In the genomic region with DNA sequence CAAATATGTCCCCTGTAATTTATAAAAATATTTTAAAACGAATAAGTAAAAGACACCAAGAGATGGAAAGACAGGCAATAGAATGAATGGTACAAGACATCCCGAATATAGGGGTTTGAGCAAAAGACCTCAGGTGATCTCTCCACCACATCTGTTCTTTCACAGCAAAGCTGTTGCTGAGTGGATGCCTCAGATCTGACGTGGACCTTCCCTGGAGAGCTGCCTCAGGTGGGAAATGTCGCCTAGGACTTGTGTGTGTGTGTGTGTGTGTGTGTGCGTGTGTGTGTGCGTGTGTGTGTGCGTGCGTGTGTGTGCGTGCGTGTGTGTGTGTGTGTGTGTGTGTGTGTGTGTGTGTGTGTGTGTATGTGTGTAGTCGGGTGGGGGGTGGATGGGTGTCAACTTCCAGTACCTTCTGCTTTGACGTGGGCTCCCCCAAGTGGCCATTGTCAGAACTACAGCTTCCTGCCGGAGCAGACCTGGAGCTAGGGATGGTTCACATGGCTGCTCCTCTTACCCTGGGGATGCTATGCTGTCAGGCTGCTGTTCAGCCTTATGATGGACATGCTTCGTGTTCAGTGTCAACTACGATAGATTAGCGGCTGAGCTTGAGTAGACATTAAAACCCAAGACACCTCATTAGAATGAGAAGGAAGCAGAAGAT, we compare ENCODE assay signal across 9 mouse cellular contexts. TPM values are rescaled to one million over a fixed set of nuclear protein-coding genes. Genes with fewer than 3 reads are reported as not detected.
DNase-seq lines count a peak whose midpoint lies in the region; ATAC-seq and TF ChIP-seq lines count a peak whose summit lies in the region.
"Had no signal": no experiment of that assay in that cellular context is flagged by ENCODE, and none has a peak within 500 bp of the region (broad histone marks: within the 10 kb centered on the region; RNA-seq: fewer than 3 reads in every experiment).

No protein-coding gene starts in this region.

- H3K27me3 ChIP-seq in kidney, adult 2 months (replicated peaks; ENCODE audit: control insufficient read depth, insufficient read depth, low read length) = no peaks in the 10 kb centered on the region
- peaks cover 15% of the 10 kb centered on the region for H3K27me3 ChIP-seq in kidney, embryonic 15.5 days
- H3K27me3 ChIP-seq in liver, embryonic 14.5 days (ENCODE audit: control insufficient read depth, insufficient read depth, low read length) = no peaks in the 10 kb centered on the region
- peaks cover 23% of the 10 kb centered on the region; the same call in 1 of the 2 replicates for H3K27me3 ChIP-seq in neural tube, embryonic 13.5 days
- H3K27me3 ChIP-seq in testis, adult 2 months (ENCODE audit: control insufficient read depth, insufficient read depth, low read length) = no peaks in the 10 kb centered on the region

- H3K4me1 ChIP-seq in kidney, adult 2 months (ENCODE audit: control insufficient read depth, insufficient read depth, low read length) = no peaks in the 10 kb centered on the region
- peaks cover 3% of the 10 kb centered on the region; the same call in 1 of the 2 replicates for H3K4me1 ChIP-seq in kidney, embryonic 15.5 days
- no peaks in the 10 kb centered on the region for H3K4me1 ChIP-seq in liver, embryonic 14.5 days (replicated peaks; ENCODE audit: control insufficient read depth in 2 of 2, insufficient read depth in 2 of 2, low read length in 1 of 2)
- H3K4me1 ChIP-seq in neural tube, embryonic 13.5 days (replicated peaks) = peaks cover 4% of the 10 kb centered on the region
- H3K4me1 ChIP-seq in testis, adult 2 months (ENCODE audit: control insufficient read depth, insufficient read depth, low read length) = no peaks in the 10 kb centered on the region

- no peak overlapping the region for H3K4me3 ChIP-seq in kidney, adult 2 months (ENCODE audit: insufficient read depth, low read depth, low read length)
- no peak overlapping the region for H3K4me3 ChIP-seq in kidney, embryonic 15.5 days (replicated peaks)
- no peak overlapping the region for H3K4me3 ChIP-seq in gastrocnemius, adult 2 months
- H3K4me3 ChIP-seq in liver, embryonic 14.5 days (ENCODE audit: insufficient read depth in 1 of 2, low read depth in 2 of 2, low read length in 2 of 2) = no peak overlapping the region
- no peak overlapping the region for H3K4me3 ChIP-seq in neural tube, embryonic 13.5 days
- no peak overlapping the region for H3K4me3 ChIP-seq in testis, adult 2 months (ENCODE audit: control insufficient read depth, low read depth, low read length)
- H3K4me3 ChIP-seq: embryonic facial prominence, embryonic 12.5 days had no signal

- TF ChIP-seq CTCF in kidney, adult 2 months (conservative IDR thresholded peaks at IDR 0.05; ENCODE audit: insufficient read depth, insufficient read length, low read depth, low read length) = peak; percentile 82
- peak; percentile 76 for TF ChIP-seq CTCF in gastrocnemius, adult 2 months (IDR thresholded peaks at IDR 0.05)
- peak; percentile 93 for TF ChIP-seq CTCF in liver, embryonic 14.5 days (IDR thresholded peaks at IDR 0.05; ENCODE audit: low read depth)
- peak; percentile 92 for TF ChIP-seq CTCF in testis, adult 2 months (IDR thresholded peaks at IDR 0.05; ENCODE audit: control insufficient read depth, insufficient read depth, insufficient replicate concordance, low read depth, low read length)

- H3K36me3 ChIP-seq in kidney, adult 2 months (ENCODE audit: control insufficient read depth, insufficient read depth, low read length) = no peaks in the 10 kb centered on the region
- H3K36me3 ChIP-seq in kidney, embryonic 15.5 days = no peaks in the 10 kb centered on the region
- H3K36me3 ChIP-seq in liver, embryonic 14.5 days (replicated peaks; ENCODE audit: control insufficient read depth, insufficient read depth, low read depth) = no peaks in the 10 kb centered on the region
- H3K36me3 ChIP-seq in neural tube, embryonic 13.5 days = no peaks in the 10 kb centered on the region
- H3K36me3 ChIP-seq in testis, adult 2 months (ENCODE audit: control insufficient read depth, insufficient read depth, low read length) = no peaks in the 10 kb centered on the region
- H3K36me3 ChIP-seq: embryonic facial prominence, embryonic 12.5 days had no signal

- peak; percentile 81 for DNase-seq in kidney, adult 2 months
- peak; percentile 96 to 98 for DNase-seq in cerebellum, postnatal 36 days
- peak; percentile 85 for DNase-seq in gastrocnemius, adult 2 months
- DNase-seq in kidney, postnatal 14 days = peak; percentile 79
- DNase-seq in liver, embryonic 14.5 days (ENCODE audit: low read depth in 3 of 3, low spot score in 3 of 3) = peak; percentile 17 to 29 (median 22)

- H3K4me2 ChIP-seq in kidney, embryonic 15.5 days = no peak overlapping the region
- no peak overlapping the region for H3K4me2 ChIP-seq in liver, embryonic 14.5 days (ENCODE audit: low read depth)
- H3K4me2 ChIP-seq in neural tube, embryonic 13.5 days = no peak overlapping the region
- H3K4me2 ChIP-seq: embryonic facial prominence, embryonic 12.5 days had no signal

- H3K9me3 ChIP-seq in kidney, embryonic 15.5 days (replicated peaks) = no peaks in the 10 kb centered on the region
- no peaks in the 10 kb centered on the region for H3K9me3 ChIP-seq in liver, embryonic 14.5 days (ENCODE audit: control insufficient read depth, low read length)
- no peaks in the 10 kb centered on the region for H3K9me3 ChIP-seq in neural tube, embryonic 13.5 days
- H3K9me3 ChIP-seq: embryonic facial prominence, embryonic 12.5 days had no signal

- TF ChIP-seq POLR2A in kidney, adult 2 months (IDR thresholded peaks at IDR 0.05; ENCODE audit: low read depth, low read length) = no peak
- no peak for TF ChIP-seq POLR2A in testis, adult 2 months (IDR thresholded peaks at IDR 0.05; ENCODE audit: control insufficient read depth, low read depth, low read length)

- TF ChIP-seq EP300 in liver, embryonic 14.5 days (IDR thresholded peaks at IDR 0.05; ENCODE audit: low read depth) = no peak

- intact Hi-C loops in gastrocnemius, adult 2 months (cut with DNase I) = loop anchor here (2.0 kb wide), 3 partner anchors 52 to 284 kb away; no protein-coding TSS in a partner anchor

- WGBS in kidney, adult 2 months = 27% methylated on average over 12 of the region's 16 CpGs
- WGBS in kidney, embryonic 15.5 days = 26% methylated on average over 16 of the region's 16 CpGs
- 15% methylated on average over 16 of the region's 16 CpGs for WGBS in liver, embryonic 14.5 days (ENCODE audit: insufficient replicate concordance)
- WGBS in neural tube, embryonic 13.5 days = 29% methylated on average over 13 of the region's 16 CpGs

- ATAC-seq in kidney, embryonic 15.5 days (replicated peaks; ENCODE audit: low FRiP score) = no peak
- no peak for ATAC-seq in liver, embryonic 14.5 days (ENCODE audit: insufficient read depth)
- ATAC-seq in neural tube, embryonic 13.5 days (ENCODE audit: low read depth) = 0 out of 2 replicates have a peak, but pooled peaks have one; percentile 30

- no peak overlapping the region for H3K27ac ChIP-seq in kidney, adult 2 months (ENCODE audit: insufficient read depth, low read depth, low read length)
- H3K27ac ChIP-seq in kidney, embryonic 15.5 days = no peak overlapping the region
- H3K27ac ChIP-seq in gastrocnemius, adult 2 months = no peak overlapping the region
- H3K27ac ChIP-seq in liver, embryonic 14.5 days = no peak overlapping the region
- H3K27ac ChIP-seq in neural tube, embryonic 13.5 days (replicated peaks) = no peak overlapping the region
- H3K27ac ChIP-seq in testis, adult 2 months (ENCODE audit: control insufficient read depth, insufficient read depth, low read depth, low read length) = no peak overlapping the region
- H3K27ac ChIP-seq: embryonic facial prominence, embryonic 12.5 days had no signal

- H3K9ac ChIP-seq in kidney, embryonic 15.5 days = no peak overlapping the region
- no peak overlapping the region for H3K9ac ChIP-seq in liver, embryonic 14.5 days (replicated peaks)
- H3K9ac ChIP-seq in neural tube, embryonic 13.5 days = no peak overlapping the region
- H3K9ac ChIP-seq: embryonic facial prominence, embryonic 12.5 days had no signal

RNA-seq across cellular contexts. Expression of a gene that starts 31.7 kb away (rescaled TPM):
- polyA plus RNA-seq in kidney, adult 2 months (2012; rRNA removed) = 0.10 and 0.19 TPM in 2 replicates
- polyA plus RNA-seq in kidney, embryonic 15.5 days (2015; fragmentation: Nextera tagmentation; extraction: Ambion mirVana) = 0.06 and 0.10 TPM in 2 replicates
- not detected for total RNA-seq in gastrocnemius, adult 2 months (2021)
- 0.02 TPM in 1 of 2 replicates, not detected in the other for polyA plus RNA-seq in liver, embryonic 14.5 days (2012; rRNA removed)
- polyA plus RNA-seq in liver, embryonic 14.5 days (2014; fragmentation: Nextera tagmentation; extraction: Ambion mirVana) = not detected in 2 replicates
- 6.1 and 7.1 TPM in 2 replicates for polyA plus RNA-seq in neural tube, embryonic 13.5 days (2015; fragmentation: Nextera tagmentation; extraction: Ambion mirVana)
- 30.3 and 32.3 TPM in 2 replicates for polyA plus RNA-seq in testis, adult 2 months (2012; rRNA removed)

RNA-seq across cellular contexts. Expression of a gene that starts 49.5 kb away (rescaled TPM):
- polyA plus RNA-seq in kidney, adult 2 months (2012; rRNA removed) = 1.4 and 1.7 TPM in 2 replicates
- 0.69 and 0.74 TPM in 2 replicates for polyA plus RNA-seq in kidney, embryonic 15.5 days (2015; fragmentation: Nextera tagmentation; extraction: Ambion mirVana)
- total RNA-seq in gastrocnemius, adult 2 months (2021) = under 1 TPM; 0.14 to 0.20 TPM
- 0.04 TPM in 1 of 2 replicates, not detected in the other for polyA plus RNA-seq in liver, embryonic 14.5 days (2012; rRNA removed)
- polyA plus RNA-seq in liver, embryonic 14.5 days (2014; fragmentation: Nextera tagmentation; extraction: Ambion mirVana) = 0.11 TPM in 1 of 2 replicates, not detected in the other
- polyA plus RNA-seq in neural tube, embryonic 13.5 days (2015; fragmentation: Nextera tagmentation; extraction: Ambion mirVana) = 1.0 and 1.2 TPM in 2 replicates
- 1.5 and 2.0 TPM in 2 replicates for polyA plus RNA-seq in testis, adult 2 months (2012; rRNA removed)

Comparison
In these comparisons a context has a peak if more than half of its experiments do, and no peak if none do; other contexts are left out.
1. DNase-seq: peak in every context shown above with its lines; median percentile 97 in cerebellum, postnatal 36 days; 85 in gastrocnemius, adult 2 months; 81 in kidney, adult 2 months; 79 in kidney, postnatal 14 days; 22 in liver, embryonic 14.5 days.